Mouse (Mus musculus): ENCODE measurements around the gene Mtr.
A peak's percentile ranks its signal among the peaks of the same experiment; 100 is the strongest.

Gene Mtr

DNA sequence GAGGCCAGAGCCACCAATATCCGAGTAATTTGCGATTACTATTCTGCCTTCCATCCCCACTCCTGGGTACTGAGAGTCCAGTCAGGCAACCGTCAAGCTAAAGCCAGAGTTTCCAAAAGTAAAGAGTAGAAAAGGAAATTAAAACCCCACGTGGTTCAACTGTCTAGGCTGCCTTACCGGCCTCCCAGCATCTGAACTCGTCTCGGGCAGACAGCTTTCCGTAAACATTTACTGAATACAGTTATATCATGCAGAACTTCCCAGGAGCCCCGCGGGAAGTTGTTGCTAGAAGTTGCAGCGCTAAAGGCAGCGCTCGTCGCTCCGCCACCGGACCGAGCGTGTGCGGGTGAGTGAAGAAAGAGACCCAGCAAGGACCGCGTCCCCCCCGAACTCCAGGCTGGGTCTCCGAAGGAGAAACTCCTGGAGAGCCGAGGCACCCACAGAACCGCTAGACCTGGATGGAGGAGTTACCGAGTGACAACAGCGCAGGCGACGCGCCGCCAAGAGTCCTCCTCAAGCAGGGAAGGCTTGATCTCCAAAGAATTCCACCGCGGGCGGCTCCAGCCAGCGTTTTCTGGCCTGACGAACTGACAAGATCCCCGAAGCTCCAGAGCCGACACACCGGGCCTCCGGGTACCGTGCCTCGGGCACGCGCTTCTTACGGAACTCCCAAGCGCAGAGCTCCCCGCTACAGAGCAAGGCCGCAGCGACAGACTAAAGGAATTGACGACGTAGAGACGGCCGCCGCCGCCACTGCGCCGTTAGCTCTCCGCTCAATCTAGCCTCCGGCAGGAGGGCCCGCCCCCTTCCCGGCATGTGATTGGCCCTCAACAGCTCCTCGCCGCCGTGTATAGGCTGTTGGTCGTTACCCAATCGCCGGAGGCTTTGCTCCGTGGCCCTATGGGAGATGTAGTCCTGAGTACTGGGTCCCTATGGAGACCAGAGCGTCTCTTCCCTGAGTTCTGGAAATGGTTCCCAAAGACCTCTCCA, at the start of gene Mtr:
TSS of gene Mtr (minus strand) at position 723 of the 990 bp plus-strand sequence.
- DNase-seq (ENCODE audit: low spot score): peak; percentile 98

DNA sequence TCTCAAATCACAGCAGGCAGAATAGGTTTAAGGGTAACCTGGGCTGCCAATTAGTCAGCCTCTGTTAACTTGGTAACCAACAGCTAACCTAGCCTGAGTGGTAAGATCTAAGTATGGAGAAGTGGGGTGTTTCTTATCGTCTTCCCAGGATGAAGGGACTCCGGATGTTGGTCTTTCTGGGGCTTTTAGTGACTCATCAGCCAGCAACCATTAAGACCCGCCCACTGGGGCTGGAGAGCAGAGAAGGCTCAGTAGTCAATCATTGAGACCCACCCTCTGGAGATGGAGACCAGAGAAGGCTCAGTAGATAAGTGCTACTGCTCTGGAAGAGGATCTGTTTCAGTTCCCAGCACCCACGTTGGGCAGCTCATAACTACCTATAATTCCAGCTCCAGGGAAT, 49.4 kb upstream of the Mtr start:
- no peak for DNase-seq (ENCODE audit: low spot score)

DNA sequence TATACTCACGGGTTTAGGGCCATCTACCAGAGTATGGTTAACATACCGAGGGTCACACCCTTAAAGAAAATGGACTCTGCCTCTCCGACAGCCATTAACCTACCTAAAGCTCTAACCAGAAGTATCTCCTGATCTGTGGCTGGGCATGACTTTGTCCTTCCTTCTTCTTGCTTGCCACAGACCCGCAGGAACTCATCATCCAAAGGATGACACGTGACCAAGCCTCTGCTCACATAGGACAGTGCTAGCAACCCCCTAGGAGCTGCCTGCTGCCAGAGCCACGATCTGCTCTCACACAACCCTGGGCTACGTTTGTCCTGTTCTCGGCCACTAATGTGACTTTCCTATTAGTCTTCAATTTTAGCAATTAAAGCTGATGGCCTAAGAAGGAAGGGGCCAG, 47.6 kb upstream of the Mtr start:
- no peak for DNase-seq (ENCODE audit: low spot score)

DNA sequence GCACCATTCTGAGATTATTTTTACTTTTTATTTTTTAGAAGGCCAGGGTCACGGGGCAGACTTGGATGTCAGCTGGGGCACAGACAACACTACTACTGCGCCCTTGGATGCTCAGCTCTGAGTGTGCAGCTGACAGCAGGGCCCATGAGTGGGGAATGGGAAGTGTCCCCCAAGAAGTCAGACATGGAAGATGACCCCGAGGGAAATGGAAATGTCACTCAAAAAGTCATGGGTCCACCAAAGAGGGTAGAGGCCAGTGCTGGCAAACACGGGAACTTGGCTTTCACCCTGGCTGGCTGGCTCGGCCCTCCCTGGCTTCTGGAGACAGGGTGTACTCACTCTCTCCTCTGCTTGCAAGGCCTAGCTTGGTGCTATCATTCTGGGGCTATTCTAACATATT, 47.1 kb upstream of the Mtr start:
- DNase-seq (ENCODE audit: low spot score): no peak

DNA sequence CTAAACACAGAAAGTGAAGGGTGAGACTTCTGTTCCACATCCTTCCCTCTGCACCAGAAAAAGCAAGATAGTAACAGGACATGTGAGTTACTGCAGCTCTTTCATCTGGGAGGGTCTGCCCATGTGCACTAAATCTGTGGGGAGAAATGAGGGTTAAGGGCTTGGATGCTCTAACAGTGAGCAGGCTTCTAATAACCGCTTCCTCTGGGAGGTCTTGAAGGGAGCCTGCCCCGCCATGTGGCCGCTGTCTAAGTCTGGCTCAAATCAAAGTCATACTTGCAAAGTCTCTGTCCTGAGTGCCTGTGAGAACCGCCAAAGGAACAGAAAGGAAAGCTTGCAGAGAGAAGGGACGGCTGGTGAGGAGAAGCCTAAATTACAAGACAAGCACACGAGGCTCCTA, 39.9 kb upstream of the Mtr start:
- DNase-seq (ENCODE audit: low spot score): no peak

DNA sequence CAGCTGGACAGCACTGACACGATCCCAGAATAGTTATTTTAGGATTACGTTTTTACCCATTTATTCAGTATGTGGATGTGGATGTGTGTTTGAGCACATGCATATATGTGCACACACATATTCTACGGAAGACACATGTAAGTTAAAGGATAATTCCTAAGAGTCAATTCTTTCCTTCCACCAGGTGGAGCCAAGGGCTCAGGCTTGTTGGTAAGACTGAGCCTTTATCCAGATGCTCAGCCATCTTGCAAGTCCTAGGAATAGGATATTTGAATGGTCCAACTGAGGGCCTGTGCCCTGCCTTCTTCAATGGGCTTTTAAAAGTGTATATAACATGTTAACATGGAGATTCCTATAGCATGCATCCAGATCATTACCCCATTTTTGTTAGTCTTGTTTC, 38.8 kb upstream of the Mtr start:
- DNase-seq (ENCODE audit: low spot score): no peak

DNA sequence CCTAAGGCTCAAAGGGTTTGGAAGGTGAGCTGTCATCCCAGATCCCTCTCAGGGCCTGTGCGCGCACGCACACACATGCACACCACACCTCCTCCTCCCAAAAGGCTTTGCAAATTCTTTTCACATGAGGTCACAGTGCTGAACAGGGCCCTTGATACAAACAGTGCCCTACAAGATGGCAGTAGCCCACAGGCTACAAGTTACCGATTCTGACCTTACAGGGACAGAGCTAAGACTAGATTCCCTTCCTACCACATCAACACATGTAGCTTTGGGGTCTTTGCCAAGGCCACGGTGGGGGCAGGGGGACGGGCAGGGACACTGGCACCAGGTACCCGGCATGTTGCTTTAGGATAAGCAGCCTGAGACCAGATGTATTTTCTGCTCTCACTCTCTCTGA, 35.9 kb upstream of the Mtr start:
- no peak for DNase-seq (ENCODE audit: low spot score)

DNA sequence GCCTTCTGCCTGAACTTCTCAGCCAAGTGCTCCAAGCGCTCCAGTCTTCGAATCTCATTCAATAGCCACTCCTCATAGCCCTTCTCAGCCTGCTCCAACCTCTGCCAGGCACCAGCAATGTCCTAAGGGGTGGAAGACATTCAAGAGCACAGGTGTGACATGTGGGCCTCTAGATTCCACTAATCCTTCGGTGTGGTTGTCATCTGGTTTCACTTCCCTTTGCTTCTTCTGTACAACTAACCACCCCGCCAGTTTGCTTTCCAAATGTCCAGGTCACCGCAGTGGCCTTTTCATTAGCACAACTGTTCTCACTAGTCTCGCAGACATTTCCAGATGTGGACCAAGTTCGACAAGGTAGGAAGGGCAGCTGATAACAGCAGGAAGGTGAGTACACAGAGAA, 32.8 kb upstream of the Mtr start:
- no peak for DNase-seq (ENCODE audit: low spot score)

DNA sequence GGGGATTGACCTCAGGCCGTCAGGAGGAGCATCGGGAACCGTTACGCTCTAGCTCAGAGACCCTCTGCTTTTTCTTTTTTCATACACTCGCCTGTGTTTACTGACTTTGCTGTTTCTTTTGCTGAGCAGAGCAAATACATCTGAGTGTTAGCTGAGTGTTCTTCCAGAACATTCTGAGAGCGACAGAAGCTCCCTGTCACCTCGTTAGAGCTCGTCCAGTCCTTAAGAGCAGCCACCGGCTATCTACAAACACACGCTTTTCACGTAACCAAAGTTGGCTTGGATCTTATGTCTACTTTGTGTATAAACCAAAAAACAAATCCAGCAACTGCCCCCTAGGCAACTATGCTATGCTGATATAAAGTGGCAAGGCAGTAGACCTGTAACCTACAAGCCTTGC, 26.6 kb upstream of the Mtr start:
- DNase-seq (ENCODE audit: low spot score): no peak

DNA sequence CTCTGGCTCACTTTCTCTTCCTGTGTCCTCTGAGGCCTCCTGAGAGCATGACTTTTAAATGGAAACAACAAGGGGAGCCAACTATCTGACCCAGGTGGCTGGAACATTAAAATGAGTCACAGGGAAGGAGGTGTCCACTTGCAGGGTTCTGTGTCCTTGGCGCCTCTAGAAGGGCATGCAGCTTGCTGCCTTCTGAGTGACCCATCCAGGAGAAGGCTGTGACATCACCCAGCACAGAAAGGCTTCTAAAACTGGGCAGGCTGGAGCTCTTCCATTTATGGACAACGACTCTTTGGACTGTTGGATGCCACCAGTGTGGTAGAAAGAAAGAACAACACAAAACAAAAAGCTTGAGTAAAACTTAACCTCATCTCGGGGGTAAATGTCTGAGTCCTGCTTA, 25.9 kb upstream of the Mtr start:
- no peak for DNase-seq (ENCODE audit: low spot score)

DNA sequence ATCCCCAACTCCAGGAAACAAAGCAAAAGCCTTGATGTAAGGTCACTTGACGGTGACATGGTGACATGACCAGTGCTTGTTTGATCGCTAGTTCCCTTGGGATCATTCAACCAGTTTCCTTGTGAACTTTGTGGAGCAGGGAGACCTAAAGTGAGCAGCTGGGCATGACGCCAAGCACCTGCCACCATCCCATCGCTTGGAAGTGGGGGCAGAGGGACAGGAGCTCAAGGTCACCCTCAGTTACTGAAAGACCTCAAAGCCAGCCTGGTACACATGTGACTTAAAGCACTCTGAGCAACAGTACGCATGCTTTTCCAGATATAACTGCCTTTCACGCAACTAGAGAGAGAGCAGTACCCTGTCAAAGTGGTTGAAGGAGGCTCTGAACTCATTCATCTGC, 16.8 kb upstream of the Mtr start:
- no peak for DNase-seq (ENCODE audit: low spot score)

DNA sequence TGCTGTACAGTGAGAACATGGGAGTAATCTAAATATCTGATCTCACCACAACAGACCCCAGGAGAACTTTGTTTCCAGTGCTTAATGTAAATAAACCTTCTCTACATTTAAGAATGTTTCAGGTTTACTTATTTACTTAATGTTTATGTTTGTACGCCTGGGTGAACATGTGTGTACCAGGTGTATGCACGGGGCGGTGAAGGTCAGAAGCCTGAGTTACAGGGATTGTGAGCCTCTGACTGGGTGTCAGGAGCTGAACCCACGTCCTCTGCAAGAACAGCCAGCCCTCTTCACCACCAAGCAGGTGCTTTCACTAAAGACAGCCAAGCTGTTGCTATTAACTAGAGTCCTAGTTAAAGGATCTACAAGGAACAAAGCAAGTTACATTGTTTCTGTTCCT, 16.3 kb upstream of the Mtr start:
- DNase-seq (ENCODE audit: low spot score): no peak

DNA sequence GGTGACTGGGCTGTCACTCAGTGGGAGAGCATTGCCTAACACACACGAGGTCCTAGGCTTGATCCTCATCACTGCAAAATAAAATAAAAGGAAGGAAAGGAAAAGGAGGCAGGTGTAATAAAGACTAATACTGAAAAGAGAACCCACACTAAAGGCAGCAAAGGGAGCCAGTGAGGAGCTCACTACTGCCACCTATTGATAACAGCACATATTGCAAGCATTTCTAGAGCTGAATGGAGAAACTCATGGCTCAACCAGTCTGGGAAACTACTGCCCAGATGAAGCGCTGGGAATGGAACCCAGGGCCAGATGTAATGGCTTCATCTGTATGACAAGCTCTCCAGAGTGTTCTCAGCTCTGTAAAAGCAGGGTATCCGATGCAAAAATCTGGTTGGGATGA, 15.0 kb upstream of the Mtr start:
- no peak for DNase-seq (ENCODE audit: low spot score)

DNA sequence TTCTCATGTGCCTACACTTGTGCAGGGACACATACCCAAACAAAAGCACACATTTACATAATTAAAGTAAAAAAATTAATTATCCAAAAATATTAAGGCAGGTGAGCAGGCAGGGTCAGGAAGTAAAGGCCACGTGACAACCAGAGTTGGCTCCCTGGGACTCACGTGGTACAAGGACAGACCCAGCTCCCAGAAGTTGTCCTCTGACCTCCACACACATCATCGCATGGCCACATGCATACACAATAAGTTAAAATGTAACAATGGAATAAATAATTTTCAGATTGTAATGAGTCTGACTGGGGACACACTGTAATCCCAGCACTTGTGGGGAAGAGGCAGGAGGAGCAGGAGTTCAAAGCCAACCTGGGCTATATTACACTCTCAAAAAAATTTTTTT, 10.1 kb upstream of the Mtr start:
- DNase-seq (ENCODE audit: low spot score): no peak

DNA sequence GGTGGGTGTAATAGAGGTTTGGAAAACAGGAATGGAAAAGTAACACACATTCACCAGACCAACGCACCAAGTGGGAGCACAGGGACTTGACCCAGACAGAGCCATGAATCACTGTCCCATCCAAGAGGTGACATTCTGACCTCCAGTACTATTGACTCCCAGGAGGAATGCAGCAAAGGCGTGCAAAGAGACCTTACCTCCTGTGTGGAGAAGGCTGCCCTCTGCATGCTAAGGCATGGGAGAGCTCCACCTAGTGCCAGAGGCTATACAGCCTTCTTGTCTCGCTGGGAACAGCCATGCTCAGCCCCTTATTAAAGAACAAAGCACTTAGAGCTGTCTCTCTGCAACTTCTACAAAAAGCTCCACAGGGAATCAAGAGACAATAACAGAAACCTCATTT, 9.2 kb upstream of the Mtr start:
- no peak for DNase-seq (ENCODE audit: low spot score)

DNA sequence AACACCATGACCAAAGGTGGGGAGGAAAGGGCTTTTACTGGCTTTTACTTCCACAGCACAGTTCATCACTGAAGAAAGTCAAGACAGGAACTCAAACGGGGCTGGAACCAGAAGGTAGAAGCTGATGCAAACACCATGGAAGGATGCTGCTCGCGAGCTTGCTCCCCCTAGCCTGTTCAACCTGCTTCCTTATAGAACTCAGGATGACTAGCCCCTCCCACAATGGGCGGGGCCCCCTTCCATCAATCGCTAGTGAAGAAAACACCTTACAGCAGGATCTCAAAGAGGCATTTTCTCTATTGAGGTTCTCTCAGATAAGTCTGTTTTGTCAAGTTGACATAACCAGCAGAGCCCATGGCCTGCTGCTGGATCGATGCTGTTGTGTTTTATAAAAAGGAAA, 6.1 kb upstream of the Mtr start:
- DNase-seq (ENCODE audit: low spot score): no peak

DNA sequence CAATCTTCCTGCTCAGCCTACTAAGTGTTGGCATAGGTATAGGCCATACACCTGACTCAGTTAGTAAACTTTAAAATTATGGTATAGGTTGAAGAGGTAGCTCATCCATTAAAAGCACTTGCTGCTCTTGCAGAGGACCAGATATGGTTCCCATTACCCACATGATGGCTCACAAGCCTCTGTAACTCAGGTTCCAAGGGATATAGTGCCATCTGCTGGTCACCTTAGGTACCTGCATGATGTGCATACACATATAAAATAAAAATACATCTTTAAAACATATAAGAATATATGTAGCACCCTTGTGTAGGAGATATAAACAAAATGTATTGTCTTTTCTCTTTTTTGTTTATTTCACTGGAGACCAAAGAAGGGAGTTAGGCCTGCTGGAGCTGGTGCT, 3.6 kb upstream of the Mtr start:
- DNase-seq (ENCODE audit: low spot score): no peak

DNA sequence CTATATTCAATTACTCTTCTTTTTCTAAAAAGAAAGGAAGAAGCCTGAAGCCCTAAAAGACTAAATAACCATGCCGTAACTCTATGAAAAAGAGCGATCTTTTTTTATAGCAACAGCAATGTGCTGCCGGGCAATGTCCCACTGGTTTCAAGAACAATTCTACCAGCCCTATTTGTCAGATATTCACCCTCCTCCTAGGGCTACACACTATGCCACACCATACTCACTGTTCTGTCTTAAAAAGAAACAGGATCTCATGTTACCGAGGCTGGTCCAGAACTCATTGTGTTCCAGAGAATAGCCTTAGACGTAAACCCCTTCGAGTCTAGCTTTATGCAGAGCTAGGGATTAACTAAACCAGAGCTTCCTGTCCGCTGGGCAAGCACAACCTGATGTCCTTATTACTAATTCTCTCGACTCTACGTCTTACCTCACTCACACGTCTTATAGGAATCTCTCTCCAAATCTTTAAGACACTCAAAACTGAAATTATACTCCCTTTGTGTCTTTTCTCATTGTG, 982 bp downstream of the Mtr start:
- no peak for DNase-seq (ENCODE audit: low spot score)

DNA sequence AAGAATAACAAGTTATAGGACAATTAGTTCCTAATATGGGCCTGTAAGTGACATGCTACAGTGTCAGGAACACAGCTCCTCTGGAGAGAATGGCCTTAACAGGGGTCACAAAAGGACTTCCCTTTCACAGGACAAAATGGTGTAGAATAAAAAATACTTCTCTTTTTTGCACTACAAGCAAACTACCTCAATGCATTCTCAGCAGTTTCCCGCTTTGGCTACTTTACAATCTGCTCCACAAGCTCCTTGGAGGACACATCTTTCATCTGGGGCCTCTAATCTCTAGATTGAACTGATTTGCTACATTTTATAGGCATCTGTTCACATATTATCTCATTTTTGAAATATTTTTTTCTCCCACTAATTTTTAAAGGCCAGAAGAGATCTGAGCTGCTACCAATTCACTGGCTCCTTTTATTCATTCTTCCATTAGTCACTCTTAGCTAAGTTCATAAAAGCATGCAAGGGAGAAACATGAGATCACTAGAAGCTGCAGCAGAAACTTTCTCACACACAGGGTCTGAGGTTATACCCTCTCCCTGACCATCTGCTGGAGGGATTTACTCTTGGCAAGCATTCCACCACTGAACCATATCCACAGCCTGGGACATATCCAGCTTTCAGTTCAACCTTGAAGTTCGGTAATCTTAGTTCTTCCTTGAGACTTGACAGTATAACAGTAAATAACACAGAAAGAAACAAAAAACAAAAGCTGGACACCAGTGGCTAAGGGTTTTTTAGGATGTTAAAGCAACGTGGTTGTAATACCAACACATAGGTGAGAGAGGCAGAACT, 1.8 kb downstream of the Mtr start:
- DNase-seq (ENCODE audit: low spot score): no peak

DNA sequence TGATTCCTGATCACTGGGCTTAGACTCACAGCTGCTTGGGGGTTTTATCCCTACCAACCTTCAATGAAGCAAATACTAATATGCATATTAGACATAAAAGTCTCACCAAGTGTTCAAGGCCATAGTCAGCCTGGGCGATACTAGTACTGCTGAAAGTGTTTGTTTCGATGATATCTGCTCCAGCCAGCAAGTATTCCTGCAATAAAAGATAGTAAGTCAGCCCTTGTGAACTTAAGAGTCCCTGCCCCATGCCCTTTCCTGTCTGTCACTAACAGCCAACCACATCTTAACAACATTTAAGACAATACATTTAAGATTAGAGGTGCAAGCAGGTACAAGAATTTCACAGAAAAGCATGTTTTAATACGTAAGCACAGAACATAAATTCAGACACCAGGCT, 7.4 kb downstream of the Mtr start:
- DNase-seq (ENCODE audit: low spot score): no peak

DNA sequence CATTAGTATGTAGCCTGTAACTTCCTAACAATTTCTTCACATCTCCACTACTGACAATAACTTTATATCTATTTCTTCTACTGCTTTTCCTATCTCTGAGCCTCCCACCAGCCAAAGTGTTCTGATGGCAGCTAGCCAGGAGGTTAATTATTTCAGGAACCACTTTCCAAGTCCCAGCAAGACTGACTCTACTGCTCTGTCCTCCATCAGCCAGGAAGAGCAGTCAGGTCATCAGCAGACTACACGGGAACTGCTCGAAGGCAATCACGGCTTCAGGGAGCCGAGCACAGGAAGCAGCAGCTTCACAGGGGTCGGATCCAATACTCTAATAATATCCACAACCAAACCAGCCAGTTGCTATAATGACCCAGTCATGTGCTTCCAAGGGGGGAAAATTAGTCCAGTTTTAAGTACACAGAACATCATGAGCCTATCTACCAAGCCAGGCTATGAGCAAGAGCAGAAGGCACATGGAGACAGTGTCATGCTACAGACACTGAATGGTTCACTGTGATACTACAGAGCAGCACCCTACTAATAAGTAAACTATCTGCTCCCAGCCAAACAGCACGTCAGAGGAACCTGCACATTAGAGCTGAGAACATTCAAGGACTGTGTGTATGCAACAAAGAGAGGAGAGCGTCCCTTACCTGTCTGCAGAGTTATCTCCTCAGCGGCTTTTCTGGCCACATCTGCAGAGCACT, 8.6 kb downstream of the Mtr start:
- DNase-seq (ENCODE audit: low spot score): no peak

DNA sequence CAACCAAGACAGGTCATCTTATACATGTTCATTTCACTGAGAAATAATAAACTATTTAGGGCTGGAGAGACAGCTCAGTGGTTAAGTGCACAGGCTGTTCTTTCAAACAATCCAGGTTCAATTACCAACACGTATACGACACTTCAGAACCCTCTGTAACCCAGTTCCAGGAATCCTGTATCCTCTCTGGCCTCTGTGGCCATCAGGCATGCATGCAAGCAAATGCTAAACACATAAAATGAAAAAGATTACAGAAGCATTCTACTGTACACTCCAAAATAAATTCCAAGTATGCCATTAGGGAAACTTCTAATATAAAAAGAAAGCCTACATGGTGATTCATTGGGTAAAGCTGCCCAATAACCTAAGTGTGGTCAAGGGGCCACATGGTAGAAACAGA, 12.0 kb downstream of the Mtr start:
- no peak for DNase-seq (ENCODE audit: low spot score)

DNA sequence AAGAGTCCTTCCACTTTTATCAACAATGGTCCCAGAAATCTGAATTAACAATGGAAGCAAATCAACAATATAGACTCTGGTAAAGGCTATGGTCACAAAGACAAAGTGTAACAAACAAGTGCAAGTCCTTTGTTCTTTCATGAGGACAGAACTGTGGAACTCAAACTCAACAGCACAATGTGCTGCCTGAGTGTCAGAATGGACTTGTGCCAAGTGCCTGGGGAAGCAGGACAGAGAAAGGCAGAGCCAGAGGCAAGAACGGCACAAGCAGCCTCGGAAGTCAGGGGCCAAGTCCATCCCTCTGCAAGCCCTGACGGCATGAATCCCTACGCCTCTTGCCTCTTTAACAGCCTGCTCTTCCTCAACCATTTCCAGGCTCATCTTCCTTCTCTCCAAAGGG, 13.9 kb downstream of the Mtr start:
- DNase-seq (ENCODE audit: low spot score): no peak
